Mouse (Mus musculus) lung, postnatal 0 days (tissue): ENCODE data around the gene Znhit1.

Experiments used
- CTCF ChIP-seq: IDR thresholded peaks from 2 replicates; pipeline ENCODE4 v1.5.1; 2016; ENCODE audit warnings: antibody characterized with exemption, mild to moderate bottlenecking
- EP300 ChIP-seq: IDR thresholded peaks from 2 replicates; pipeline ENCODE4 v1.6.1; 2016; ENCODE audit warnings: antibody characterized with exemption, mild to moderate bottlenecking, control low read depth

DNA sequence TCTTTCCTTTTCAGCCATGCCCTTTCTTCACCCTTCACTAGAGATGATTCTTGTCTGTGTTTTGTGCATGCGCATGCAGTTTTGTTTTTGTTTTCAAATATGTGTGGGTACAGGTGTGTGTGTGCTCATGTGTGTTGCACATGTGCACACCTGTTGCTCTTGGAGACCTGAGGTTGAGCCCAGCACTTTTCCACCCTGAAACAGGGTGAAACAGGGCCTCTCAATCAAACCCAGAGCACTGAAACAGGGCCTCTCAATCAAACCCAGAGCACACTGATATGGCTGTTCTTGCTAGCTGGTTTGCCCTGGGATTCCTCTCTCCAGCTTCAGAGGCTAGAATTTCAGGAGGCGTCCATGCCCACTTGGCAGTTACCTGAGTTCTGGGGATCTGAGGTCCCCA lies 12.8 kb upstream of the Znhit1 start:
- TF ChIP-seq CTCF = no peak
- TF ChIP-seq EP300 = no peak
